Mouse (Mus musculus): Measurements from ENCODE around the gene Amn1.

GRCm38 (mm10) chr6:149179064-149179463, 9.4 kb downstream of the Amn1 start:
- TF ChIP-seq ZNF384 (IDR thresholded peaks at IDR 0.05; ENCODE audit: low read depth, low read length), result no peak
- no peak for TF ChIP-seq HCFC1 (IDR thresholded peaks at IDR 0.05; ENCODE audit: borderline replicate concordance, insufficient read depth, low read length)
- no peak for TF ChIP-seq MAFK (IDR thresholded peaks at IDR 0.05; ENCODE audit: insufficient read depth, low read depth, low read length)
- TF ChIP-seq ZC3H11A (IDR thresholded peaks at IDR 0.05; ENCODE audit: borderline replicate concordance, low read depth, low read length), result no peak
